Mouse (Mus musculus) liver, embryonic 11.5 days (tissue): ENCODE data around the gene Lrrc14b. TPM values are rescaled to one million over a fixed set of nuclear protein-coding genes. Genes with fewer than 3 reads are reported as not detected.

Source experiments
- ATAC-seq: fragments of 200-750 bp; cut with Nextera tagmentation; replicated peaks from 2 replicates; pipeline ENCODE4 v1.8.0; 2017; ENCODE audit warnings: moderate number of reproducible peaks, mild to moderate bottlenecking, moderate TSS enrichment, moderate library complexity; ENCODE audit not compliant: low FRiP score
- DNase-seq: peaks from one replicate; pipeline ENCODE4 v3.0.0-alpha.2; 2017; ENCODE audit warnings: low spot score
- H3K27ac ChIP-seq: fragments of 300-500 bp; sonication (generic); 2 replicates; pipeline ENCODE4 v1.5.1; 2014; ENCODE audit warnings: mild to moderate bottlenecking, low read depth, low read length, control low read depth
- H3K27me3 ChIP-seq: fragments of 300-500 bp; sonication (generic); replicated peaks from 2 replicates; pipeline ENCODE4 v1.6.1; 2014; ENCODE audit warnings: low read length, mixed read lengths; ENCODE audit not compliant: control insufficient read depth, insufficient read depth
- H3K36me3 ChIP-seq: fragments of 300-500 bp; sonication (generic); 2 replicates; pipeline ENCODE4 v1.6.1; 2014; ENCODE audit warnings: mild to moderate bottlenecking, low read length, moderate library complexity, mixed read lengths; ENCODE audit not compliant: control insufficient read depth, insufficient read depth
- H3K4me1 ChIP-seq: fragments of 300-500 bp; sonication (generic); replicated peaks from 2 replicates; pipeline ENCODE4 v1.6.1; 2014; ENCODE audit warnings: low read length, mixed read lengths; ENCODE audit not compliant: control insufficient read depth, insufficient read depth
- H3K4me2 ChIP-seq: fragments of 300-500 bp; sonication (generic); 2 replicates; pipeline ENCODE4 v1.6.1; 2014; ENCODE audit warnings: mild to moderate bottlenecking, control low read depth, moderate library complexity
- H3K4me3 ChIP-seq: fragments of 300-500 bp; sonication (generic); 2 replicates; pipeline ENCODE4 v1.5.1; 2014; ENCODE audit warnings: low read depth, low read length, control low read depth
- H3K9ac ChIP-seq: fragments of 300-500 bp; sonication (generic); 2 replicates; pipeline ENCODE4 v1.6.1; 2014; ENCODE audit warnings: low read depth, low read length, control low read depth
- H3K9me3 ChIP-seq: fragments of 300-500 bp; sonication (generic); 2 replicates; pipeline ENCODE4 v1.6.1; 2016; ENCODE audit warnings: low read length, inconsistent platforms, mixed read lengths; ENCODE audit not compliant: control insufficient read depth
- WGBS: fragments of 180-500 bp; shearing (Covaris S2); extraction: QIAGEN DNeasy Blood & Tissue Kit; methylation state at CpG from one replicate; pipeline ENCODE4 v1.1.7; 2014; 5-methylcytosine and 5-hydroxymethylcytosine counted together
- polyA plus RNA-seq: library from polyadenylated mRNA; unstranded; fragments of >200 nt; fragmentation: Nextera tagmentation; extraction: Ambion mirVana; gene quantifications from 2 replicates; pipeline ENCODE4 v1.2.1, GENCODE M21; 2014

Lrrc14b gene
- not detected in 2 replicates for polyA plus RNA-seq

DNA sequence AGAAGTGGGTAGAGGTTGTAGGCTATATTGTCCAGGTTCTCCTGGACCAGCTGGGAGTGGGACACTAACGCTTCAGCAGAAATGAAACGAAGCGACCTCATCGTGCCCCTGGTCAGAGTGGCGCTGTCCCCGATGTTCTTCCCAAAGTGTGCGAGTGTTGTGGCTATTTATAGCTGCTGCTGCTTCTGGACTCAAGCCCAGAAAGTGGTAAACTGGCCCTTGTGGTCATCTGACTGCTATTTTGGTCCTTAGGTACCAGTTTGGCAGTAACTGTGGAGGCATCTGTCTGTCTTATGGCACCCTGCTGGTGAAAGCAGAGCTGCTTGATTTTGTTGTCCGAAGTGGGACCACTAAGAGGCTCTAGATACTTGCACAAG lies at the start of gene Lrrc14b:
Gene Lrrc14b, minus strand, starts transcription at position 147 of the 377 bp plus-strand sequence.
- no peak within 1 kb of the TSS for H3K27ac ChIP-seq
- H3K4me1 ChIP-seq = no peaks in the 10 kb centered on the region
- no peaks in the 10 kb centered on the region for H3K9me3 ChIP-seq
- DNase-seq (no peak), ATAC-seq (no peak)
- no peak within 1 kb of the TSS for H3K4me3 ChIP-seq
- no peaks in the 10 kb centered on the region for H3K36me3 ChIP-seq
- WGBS = 85% methylated on average over 8 of the region's 8 CpGs
- H3K9ac ChIP-seq = no peak within 1 kb of the TSS
- no peaks in the 10 kb centered on the region for H3K27me3 ChIP-seq
- H3K4me2 ChIP-seq = no peak within 1 kb of the TSS

DNA sequence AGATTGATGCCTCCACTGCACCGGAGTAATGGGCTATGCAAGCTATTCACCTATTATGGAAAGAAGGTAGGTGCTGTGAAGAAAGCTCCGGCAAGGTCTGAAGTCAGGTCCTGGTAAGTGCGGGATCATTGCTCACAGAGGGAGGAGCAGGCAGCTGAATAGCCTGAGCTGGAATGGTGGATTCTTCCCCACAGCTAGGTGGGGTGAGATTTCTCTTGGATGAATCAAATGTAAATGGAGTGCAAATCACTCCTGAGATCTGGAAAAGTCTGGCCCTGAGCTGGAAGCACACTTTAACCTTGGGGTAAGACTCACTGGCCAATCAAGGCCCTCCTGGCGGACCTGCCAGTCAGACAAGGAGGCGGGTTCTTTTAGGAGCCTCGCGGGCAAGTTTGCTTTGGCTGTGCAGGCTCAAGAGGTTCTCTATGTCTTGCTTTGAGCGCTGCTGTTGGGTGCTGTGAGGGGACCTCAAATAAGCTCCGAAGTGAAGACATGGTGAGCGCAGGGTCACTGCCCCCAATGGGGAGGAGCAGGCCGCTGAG lies 35.6 kb upstream of the Lrrc14b start, which contains the start of gene Ftl1-ps1:
Gene Ftl1-ps1, plus strand, starts transcription at position 397 of the 542 bp plus-strand sequence.
- Histone ChIP-seq H3K9me3 (no peaks in the 10 kb centered on the region), H3K4me3 (no peak within 1 kb of the TSS), H3K36me3 (no peaks in the 10 kb centered on the region), H3K4me1 (no peaks in the 10 kb centered on the region), H3K27me3 (no peaks in the 10 kb centered on the region), H3K27ac (no peak within 1 kb of the TSS), H3K9ac (no peak within 1 kb of the TSS), H3K4me2 (peak within 1 kb of the TSS; percentile 44)
- WGBS = 14% methylated on average over 11 of the region's 11 CpGs
- no peak for ATAC-seq
- no peak for DNase-seq

- ATAC-seq (no peak), DNase-seq (no peak)
- Histone ChIP-seq H3K9ac (no peak overlapping the region), H3K36me3 (no peaks in the 10 kb centered on the region), H3K27me3 (no peaks in the 10 kb centered on the region), H3K9me3 (no peaks in the 10 kb centered on the region), H3K27ac (no peak overlapping the region), H3K4me1 (no peaks in the 10 kb centered on the region), H3K4me2 (no peak overlapping the region), H3K4me3 (no peak overlapping the region)
- 69% methylated on average over 2 of the region's 2 CpGs for WGBS
These were observed 27.4 kb upstream of the Lrrc14b start for GRCm38 (mm10) chr13:74391156-74391555.

DNA sequence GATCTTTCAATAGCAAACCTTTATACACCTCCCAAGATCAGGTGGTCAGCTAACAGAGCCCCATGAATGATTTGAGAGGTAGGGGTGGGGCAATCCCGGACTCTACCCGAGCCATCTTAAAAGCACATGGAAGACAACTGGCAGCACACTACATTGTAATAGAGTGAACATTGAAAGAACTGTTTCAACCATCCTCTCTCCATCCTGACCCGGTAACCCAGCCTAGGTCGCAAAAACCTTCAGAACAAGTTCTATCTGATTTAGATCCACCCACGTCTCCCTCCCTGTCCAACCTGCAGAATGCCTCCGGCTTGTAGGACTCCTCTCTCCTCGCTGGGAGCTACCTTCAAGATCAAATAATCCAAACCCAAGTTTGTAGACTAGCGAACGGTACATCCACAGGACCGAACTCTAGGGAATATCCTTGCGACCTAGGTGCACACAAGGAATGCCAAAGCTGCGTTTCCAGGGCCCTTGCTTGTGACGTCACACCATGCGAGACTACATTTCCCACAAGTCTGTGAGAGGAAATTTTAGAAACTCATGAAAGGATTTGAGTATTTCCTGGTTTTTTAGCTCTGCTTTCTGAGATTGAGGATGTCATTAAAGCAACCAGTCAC lies 26.7 kb upstream of the Lrrc14b start, which contains the start of gene Zfp72:
Gene Zfp72, minus strand, starts transcription at position 466 of the 620 bp plus-strand sequence.
- Histone ChIP-seq H3K9me3 (no peaks in the 10 kb centered on the region), H3K27ac (no peak within 1 kb of the TSS), H3K27me3 (no peaks in the 10 kb centered on the region), H3K4me2 (peak within 1 kb of the TSS; percentile 59), H3K36me3 (no peaks in the 10 kb centered on the region), H3K4me1 (no peaks in the 10 kb centered on the region), H3K4me3 (peak within 1 kb of the TSS; percentile 54), H3K9ac (peak within 1 kb of the TSS; percentile 55)
- DNase-seq (peak; percentile 52), ATAC-seq (peak; percentile 75)
- WGBS = 1% methylated on average over 14 of the region's 14 CpGs

- Histone ChIP-seq H3K4me2 (peak overlapping the region; percentile 59), H3K36me3 (no peaks in the 10 kb centered on the region), H3K4me3 (peak overlapping the region; percentile 54), H3K9ac (no peak overlapping the region), H3K9me3 (no peaks in the 10 kb centered on the region), H3K4me1 (no peaks in the 10 kb centered on the region), H3K27ac (no peak overlapping the region), H3K27me3 (no peaks in the 10 kb centered on the region)
- ATAC-seq (no peak), DNase-seq (no peak)
- 56% methylated on average over 6 of the region's 6 CpGs for WGBS
These were observed 25.9 kb upstream of the Lrrc14b start for GRCm38 (mm10) chr13:74389730-74390129.

- Histone ChIP-seq H3K9ac (no peak overlapping the region), H3K4me2 (no peak overlapping the region), H3K9me3 (no peaks in the 10 kb centered on the region), H3K36me3 (no peaks in the 10 kb centered on the region), H3K27me3 (no peaks in the 10 kb centered on the region), H3K4me3 (no peak overlapping the region), H3K27ac (no peak overlapping the region), H3K4me1 (no peaks in the 10 kb centered on the region)
- no peak for ATAC-seq
- 69% methylated on average over 3 of the region's 3 CpGs for WGBS
- no peak for DNase-seq
These were observed 18.5 kb upstream of the Lrrc14b start for GRCm38 (mm10) chr13:74382289-74382688.

GRCm38 (mm10) chr13:74381533-74382276 lies 17.9 kb upstream of the Lrrc14b start:
- Histone ChIP-seq H3K27me3 (no peaks in the 10 kb centered on the region), H3K4me2 (no peak overlapping the region), H3K36me3 (no peaks in the 10 kb centered on the region), H3K27ac (no peak overlapping the region), H3K4me1 (no peaks in the 10 kb centered on the region), H3K4me3 (no peak overlapping the region), H3K9me3 (no peaks in the 10 kb centered on the region), H3K9ac (no peak overlapping the region)
- WGBS = 69% methylated on average over 10 of the region's 10 CpGs
- no peak for ATAC-seq
- DNase-seq = no peak

- no peaks in the 10 kb centered on the region for H3K27me3 ChIP-seq
- no peak overlapping the region for H3K9ac ChIP-seq
- no peak overlapping the region for H3K4me2 ChIP-seq
- DNase-seq (no peak), ATAC-seq (peak; percentile 46)
- no peak overlapping the region for H3K27ac ChIP-seq
- WGBS = 89% methylated on average over 13 of the region's 13 CpGs
- H3K4me1 ChIP-seq = no peaks in the 10 kb centered on the region
- no peaks in the 10 kb centered on the region for H3K9me3 ChIP-seq
- H3K4me3 ChIP-seq = no peak overlapping the region
- H3K36me3 ChIP-seq = peaks cover under 1% of the 10 kb centered on the region; the same call in 1 of the 2 replicates
These were observed 488 bp downstream of the Lrrc14b start for GRCm38 (mm10) chr13:74363176-74363858.
